Mouse (Mus musculus) olfactory bulb, adult 2 months (tissue): Measurements from ENCODE around the gene Tas1r3. TPM values are rescaled to one million over a fixed set of nuclear protein-coding genes. Genes with fewer than 3 reads are reported as not detected.

ENCODE experiments used
- H3K27ac ChIP-seq: fragments of 200-500 bp; 2 replicates; pipeline ENCODE4 v1.5.1; 2012; ENCODE audit warnings: low read depth, low read length; ENCODE audit not compliant: insufficient read depth
- H3K4me1 ChIP-seq: fragments of 200-500 bp; 2 replicates; pipeline ENCODE4 v1.6.1; 2012; ENCODE audit warnings: low read length; ENCODE audit not compliant: control insufficient read depth, insufficient read depth
- H3K4me3 ChIP-seq: fragments of 200-500 bp; 2 replicates; pipeline ENCODE4 v1.5.1; 2012; ENCODE audit warnings: mild to moderate bottlenecking, low read depth, low read length, moderate library complexity; ENCODE audit not compliant: insufficient read depth
- CTCF ChIP-seq: fragments of 200-500 bp; IDR thresholded peaks from 2 replicates; pipeline ENCODE4 v1.5.1; 2012; ENCODE audit warnings: low read depth, mild to moderate bottlenecking, low read length, moderate library complexity; ENCODE audit not compliant: insufficient read depth
- POLR2A ChIP-seq: fragments of 200-500 bp; IDR thresholded peaks from 2 replicates; pipeline ENCODE4 v1.6.1; 2012; ENCODE audit warnings: mild to moderate bottlenecking, low read depth, low read length, moderate library complexity; ENCODE audit not compliant: insufficient read depth
- WGBS: fragments of 180-500 bp; shearing (Covaris S2); methylation state at CpG from one replicate; pipeline ENCODE4 v1.1.7; 2018; 5-methylcytosine and 5-hydroxymethylcytosine counted together
- polyA plus RNA-seq: library from polyadenylated mRNA; stranded (reverse); fragments of >200 nt; gene quantifications from 2 replicates; pipeline ENCODE4 v1.2.4, GENCODE M21; 2012; ENCODE audit warnings: low replicate concordance; ENCODE audit not compliant: missing spikeins, insufficient read depth, insufficient read length

The Tas1r3 gene
- polyA plus RNA-seq, 1 experiment = not detected

GRCm38 (mm10) chr4:155899355-155899754 is 36.2 kb upstream of the Tas1r3 start:
- 90% methylated on average over 7 of the region's 7 CpGs for WGBS
- TF ChIP-seq POLR2A = no peak
- TF ChIP-seq CTCF = no peak
- no peak overlapping the region for H3K4me3 ChIP-seq
- no peak overlapping the region for H3K27ac ChIP-seq
- peaks cover 21% of the 10 kb centered on the region for H3K4me1 ChIP-seq

- no peak for TF ChIP-seq POLR2A
- no peak for TF ChIP-seq CTCF
- WGBS = 98% methylated on average over 2 of the region's 2 CpGs
- no peak overlapping the region for H3K27ac ChIP-seq
Observed at GRCm38 (mm10) chr4:155898318-155898717, 35.2 kb upstream of the Tas1r3 start.

DNA sequence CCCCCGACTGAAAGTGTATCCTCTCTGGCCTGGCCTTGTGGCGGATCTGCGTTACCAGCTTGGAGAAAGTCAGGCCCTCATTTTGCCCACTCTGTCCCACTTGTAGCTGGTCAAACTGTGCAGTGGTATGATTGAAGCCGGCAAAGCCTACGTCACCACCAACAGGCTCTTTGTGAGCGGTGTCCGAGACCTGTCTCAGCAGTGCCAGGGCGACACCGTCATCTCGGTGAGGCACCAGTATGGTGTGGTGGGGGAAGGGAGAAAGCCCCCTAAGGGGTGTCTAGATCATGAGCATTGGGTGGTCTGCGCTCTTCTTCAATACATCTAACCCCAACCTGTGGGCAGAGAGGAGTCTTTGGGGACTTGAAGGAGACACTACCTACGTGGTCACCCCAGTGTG is 33.3 kb upstream of the Tas1r3 start:
- WGBS = 98% methylated on average over 12 of the region's 12 CpGs
- H3K27ac ChIP-seq = no peak overlapping the region
- TF ChIP-seq POLR2A (no peak), CTCF (no peak)
- H3K4me3 ChIP-seq = no peak overlapping the region
- peaks cover 30% of the 10 kb centered on the region for H3K4me1 ChIP-seq

More at GRCm38 (mm10) chr4:155898318-155898717, 35.2 kb upstream of the Tas1r3 start:
- H3K4me3 ChIP-seq = no peak overlapping the region
- H3K4me1 ChIP-seq = peaks cover 31% of the 10 kb centered on the region

- TF ChIP-seq CTCF (no peak), POLR2A (no peak)
- 91% methylated on average over 4 of the region's 4 CpGs for WGBS
- Histone ChIP-seq H3K4me3 (no peak overlapping the region), H3K4me1 (peaks cover 27% of the 10 kb centered on the region), H3K27ac (no peak overlapping the region; the same call in 1 of the 2 replicates)
Observed at GRCm38 (mm10) chr4:155895826-155896225, 32.7 kb upstream of the Tas1r3 start.

- Histone ChIP-seq H3K4me3 (peak overlapping the region; percentile 91), H3K4me1 (peaks cover 33% of the 10 kb centered on the region), H3K27ac (peak overlapping the region; percentile 67)
- 11% methylated on average over 6 of the region's 6 CpGs for WGBS
- TF ChIP-seq CTCF (no peak), POLR2A (no peak)
Observed at GRCm38 (mm10) chr4:155895216-155895615, 32.1 kb upstream of the Tas1r3 start.

DNA sequence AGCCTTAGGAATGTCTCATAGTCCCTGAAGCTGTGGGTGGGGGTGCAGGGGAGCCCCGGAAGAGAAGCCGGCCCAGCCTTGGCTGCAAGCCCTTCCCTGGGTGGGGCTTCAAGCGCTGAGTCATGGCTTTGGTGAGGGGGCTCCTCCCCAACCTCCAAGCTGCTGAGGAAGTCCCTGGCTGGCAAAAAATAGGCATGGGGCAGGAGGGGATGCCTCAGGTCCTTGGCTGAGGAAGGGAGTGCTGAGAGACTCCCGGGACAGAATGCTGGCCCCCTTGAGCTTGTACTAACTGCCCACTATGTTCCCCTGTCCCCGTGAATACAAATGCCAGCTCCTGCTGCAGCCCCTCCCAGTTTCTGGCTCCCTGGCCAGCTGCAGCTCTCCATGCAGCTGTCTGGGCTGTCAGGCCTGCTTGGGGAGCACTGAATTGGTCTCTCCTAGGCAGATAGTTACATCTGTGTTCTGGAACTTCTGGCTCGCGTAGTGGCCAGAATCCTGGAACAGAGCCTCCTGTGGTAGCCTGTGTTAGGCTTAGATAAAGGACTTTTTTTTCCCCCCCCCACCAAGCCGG is 31.2 kb upstream of the Tas1r3 start:
- WGBS = 8% methylated on average over 8 of the region's 8 CpGs
- peak overlapping the region; percentile 67; the same call in 1 of the 2 replicates for H3K27ac ChIP-seq
- peak overlapping the region; percentile 91 for H3K4me3 ChIP-seq
- no peak for TF ChIP-seq POLR2A
- TF ChIP-seq CTCF = no peak
- H3K4me1 ChIP-seq = peaks cover 39% of the 10 kb centered on the region

GRCm38 (mm10) chr4:155893212-155893690 is 30.1 kb upstream of the Tas1r3 start:
- Histone ChIP-seq H3K27ac (no peak overlapping the region), H3K4me1 (peaks cover 40% of the 10 kb centered on the region), H3K4me3 (peak overlapping the region; percentile 91)
- no peak for TF ChIP-seq POLR2A
- TF ChIP-seq CTCF = no peak
- 41% methylated on average over 8 of the region's 8 CpGs for WGBS

DNA sequence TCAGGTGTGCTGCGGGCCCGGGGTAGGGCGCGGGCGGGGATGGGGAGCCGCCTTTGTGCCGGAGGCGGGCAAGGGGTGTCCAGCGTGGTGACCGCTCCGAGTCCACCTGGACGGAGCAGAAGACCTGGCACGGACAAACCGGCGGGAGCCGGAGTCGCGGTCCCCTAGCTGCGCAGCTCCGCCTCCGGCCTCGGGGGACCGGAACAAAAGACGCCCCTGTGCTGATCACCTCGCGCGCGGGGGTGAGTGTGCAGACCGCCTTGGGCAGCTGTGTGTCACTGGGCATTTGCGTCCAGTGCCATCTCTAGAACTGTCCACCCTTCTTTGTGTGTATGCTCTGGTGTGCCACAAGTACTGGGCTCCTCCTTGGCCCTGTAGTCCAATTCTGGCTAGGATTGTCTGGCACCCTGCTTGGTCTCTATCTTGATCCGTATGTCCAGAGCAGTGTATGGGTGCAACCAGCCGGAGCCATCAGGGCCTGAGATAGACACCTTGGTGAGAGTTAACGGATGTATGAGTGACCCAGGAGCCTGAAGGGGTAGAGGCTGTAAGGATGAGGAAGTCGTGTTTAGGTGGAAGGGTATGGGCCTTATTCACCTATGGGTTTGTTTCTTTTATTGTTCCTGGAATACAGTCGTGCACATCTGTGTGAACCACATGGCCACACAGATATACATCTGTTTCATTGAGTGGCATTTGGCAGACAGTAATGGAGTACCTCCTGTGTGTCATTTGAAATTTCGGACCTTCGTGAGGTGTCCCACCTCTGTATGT is 29.5 kb upstream of the Tas1r3 start:
- peak overlapping the region; percentile 91 for H3K4me3 ChIP-seq
- no peak for TF ChIP-seq CTCF
- TF ChIP-seq POLR2A = no peak
- 3% methylated on average over 37 of the region's 37 CpGs for whole genome bisulfite sequencing
- H3K4me1 ChIP-seq = peaks cover 40% of the 10 kb centered on the region
- H3K27ac ChIP-seq = peak overlapping the region; percentile 69

GRCm38 (mm10) chr4:155892017-155892416 is 28.9 kb upstream of the Tas1r3 start:
- 1% methylated on average over 56 of the region's 56 CpGs for WGBS
- TF ChIP-seq CTCF = no peak
- peak; percentile 85 for TF ChIP-seq POLR2A
- Histone ChIP-seq H3K4me1 (peaks cover 40% of the 10 kb centered on the region), H3K4me3 (peak overlapping the region; percentile 91), H3K27ac (peak overlapping the region; percentile 99)
